Mouse (Mus musculus): ENCODE measurements at regions not wholly inside any gene's neighbourhood (a gene's known extent, or its start where the extent isn't known, plus 50 kb on each side); places are given as distances from the start of the nearest gene placed in this dataset.

DNA sequence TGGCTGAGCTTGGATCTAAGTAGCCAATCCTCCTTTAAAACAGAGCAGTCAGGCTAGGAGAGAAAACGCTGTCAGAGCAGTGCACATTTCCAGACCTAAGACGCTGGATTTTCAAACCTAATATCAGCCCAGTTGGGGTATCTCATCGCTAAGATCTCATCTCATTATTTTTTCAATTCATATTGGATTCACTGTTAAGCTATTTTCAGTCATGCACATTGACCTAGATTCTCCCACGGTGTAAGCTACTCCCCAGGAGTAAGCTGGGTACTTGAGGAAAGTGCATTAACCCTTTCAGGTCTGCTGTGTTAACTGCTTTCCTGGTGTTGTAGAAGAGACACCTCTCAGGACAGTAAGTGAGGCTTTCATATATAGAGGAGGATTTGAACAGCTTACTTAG, 222.7 kb downstream of the Fign start:
- TF ChIP-seq CTCF (IDR thresholded peaks at IDR 0.05), result no peak
- no peak for TF ChIP-seq POLR2A (IDR thresholded peaks at IDR 0.05; ENCODE audit: insufficient read depth, low read depth, low read length)
